Mouse (Mus musculus) liver, embryonic 14.5 days (tissue): ENCODE data around the gene Zbtb3. TPM values are rescaled to one million over a fixed set of nuclear protein-coding genes. Genes with fewer than 3 reads are reported as not detected.

ENCODE experiments used
- ATAC-seq: fragments of 200-750 bp; cut with Nextera tagmentation; 2 replicates; pipeline ENCODE4 v1.8.0; 2017; ENCODE audit warnings: moderate number of reproducible peaks, mild to moderate bottlenecking, moderate library complexity; ENCODE audit not compliant: insufficient read depth
- DNase-seq, 3 experiments: peaks; one replicate each; pipeline ENCODE4 v3.0.0-alpha.2; 2012 to 2013; ENCODE audit warnings: low read depth in 3 of 3, low spot score in 3 of 3
- H3K27ac ChIP-seq: fragments of 300-500 bp; sonication (generic); 2 replicates; pipeline ENCODE4 v1.5.1; 2014; ENCODE audit warnings: moderate library complexity, mild to moderate bottlenecking, control low read depth, inconsistent platforms
- H3K27me3 ChIP-seq: fragments of 300-500 bp; sonication (generic); 2 replicates; pipeline ENCODE4 v1.6.1; 2014; ENCODE audit warnings: mild to moderate bottlenecking, low read length, moderate library complexity; ENCODE audit not compliant: control insufficient read depth, insufficient read depth
- H3K36me3 ChIP-seq: fragments of 300-500 bp; sonication (generic); replicated peaks from 2 replicates; pipeline ENCODE4 v1.6.1; 2014; ENCODE audit warnings: low read depth; ENCODE audit not compliant: control insufficient read depth, insufficient read depth
- H3K4me1 ChIP-seq, 2 experiments: fragments of 200-500 bp in 1 of 2; fragments of 300-500 bp in 1 of 2; sonication (generic) in 1 of 2; replicated peaks; 2 replicates each; pipeline ENCODE4 v1.6.1; 2012 to 2014; ENCODE audit warnings: antibody characterized with exemption in 1 of 2, inconsistent platforms in 1 of 2, low read length in 1 of 2; ENCODE audit not compliant: control insufficient read depth in 2 of 2, insufficient read depth in 2 of 2
- H3K4me2 ChIP-seq: fragments of 300-500 bp; sonication (generic); 2 replicates; pipeline ENCODE4 v1.6.1; 2014; ENCODE audit warnings: low read depth, mild to moderate bottlenecking, control low read depth, moderate library complexity
- H3K4me3 ChIP-seq, 2 experiments: fragments of 200-500 bp in 1 of 2; fragments of 300-500 bp in 1 of 2; sonication (generic) in 1 of 2; 2 replicates each; pipeline ENCODE4 v1.5.1; 2012 to 2014; ENCODE audit warnings: low read depth in 2 of 2, low read length in 2 of 2, mild to moderate bottlenecking in 2 of 2, control low read depth in 1 of 2, inconsistent platforms in 1 of 2, moderate library complexity in 1 of 2; ENCODE audit not compliant: insufficient read depth in 1 of 2
- H3K9ac ChIP-seq: fragments of 300-500 bp; sonication (generic); replicated peaks from 2 replicates; pipeline ENCODE4 v1.6.1; 2014; ENCODE audit warnings: mild to moderate bottlenecking, control low read depth, moderate library complexity
- H3K9me3 ChIP-seq: fragments of 300-500 bp; sonication (generic); 2 replicates; pipeline ENCODE4 v1.6.1; 2016; ENCODE audit warnings: low read length, mixed read lengths; ENCODE audit not compliant: control insufficient read depth
- CTCF ChIP-seq: IDR thresholded peaks from 2 replicates; pipeline ENCODE4 v1.5.1; 2016; ENCODE audit warnings: antibody characterized with exemption, low read depth, control low read depth
- EP300 ChIP-seq: IDR thresholded peaks from 2 replicates; pipeline ENCODE4 v1.6.1; 2016; ENCODE audit warnings: antibody characterized with exemption, low read depth
- WGBS: fragments of 180-500 bp; shearing (Covaris S2); extraction: QIAGEN DNeasy Blood & Tissue Kit; methylation state at CpG from one replicate; pipeline ENCODE4 v1.1.7; 2014; ENCODE audit not compliant: insufficient replicate concordance; 5-methylcytosine and 5-hydroxymethylcytosine counted together
- polyA plus RNA-seq, 2 experiments: library from polyadenylated mRNA; depleted of rRNA in 1 of 2; stranded (reverse) in 1 of 2; unstranded in 1 of 2; fragments of >200 nt; fragmentation: Nextera tagmentation in 1 of 2; extraction: Ambion mirVana in 1 of 2; gene quantifications; 2 replicates each; pipeline versions ENCODE4 v1.2.1 to v1.2.3; 2012 to 2014

The Zbtb3 gene
- polyA plus RNA-seq, 2 experiments: 0.98 to 1.5 TPM

- H3K27me3 ChIP-seq: no peaks in the 10 kb centered on the region
- no peak overlapping the region for H3K4me2 ChIP-seq
- no peak overlapping the region for H3K27ac ChIP-seq
- TF ChIP-seq EP300 (no peak), CTCF (peak; percentile 42; the same call in 1 of the 2 replicates)
- 40% methylated on average over 7 of the region's 7 CpGs for WGBS
- H3K36me3 ChIP-seq: peaks cover 3% of the 10 kb centered on the region
- 0 out of 4 replicates have a peak, but pooled peaks cover 0 to 4% of the 10 kb centered on the region in 2 experiments for H3K4me1 ChIP-seq
- no peak overlapping the region for H3K9ac ChIP-seq
- H3K9me3 ChIP-seq: no peaks in the 10 kb centered on the region
- DNase-seq (no peak), ATAC-seq (no peak)
- no peak overlapping the region for H3K4me3 ChIP-seq
Measured at GRCm38 (mm10) chr19:8851639-8852038, 49.3 kb downstream of the Zbtb3 start.

- Histone ChIP-seq H3K27ac (no peak overlapping the region), H3K9ac (no peak overlapping the region), H3K4me2 (no peak overlapping the region), H3K4me1 (0 out of 4 replicates have a peak, but pooled peaks cover 0 to 4% of the 10 kb centered on the region in 2 experiments), H3K36me3 (no peaks in the 10 kb centered on the region; the same call in 1 of the 2 replicates), H3K9me3 (no peaks in the 10 kb centered on the region), H3K27me3 (no peaks in the 10 kb centered on the region), H3K4me3 (no peak overlapping the region)
- TF ChIP-seq CTCF (no peak), EP300 (no peak)
- no peak for DNase-seq
- WGBS: 57% methylated on average over 10 of the region's 10 CpGs
- no peak for ATAC-seq
Measured at GRCm38 (mm10) chr19:8852236-8852928, 50.0 kb downstream of the Zbtb3 start.

GRCm38 (mm10) chr19:8853117-8853516, 50.8 kb downstream of the Zbtb3 start:
- no peak overlapping the region for H3K4me3 ChIP-seq
- no peak for DNase-seq
- no peaks in the 10 kb centered on the region for H3K9me3 ChIP-seq
- TF ChIP-seq CTCF (no peak), EP300 (no peak)
- H3K9ac ChIP-seq: no peak overlapping the region
- no peaks in the 10 kb centered on the region for H3K27me3 ChIP-seq
- no peaks in the 10 kb centered on the region for H3K36me3 ChIP-seq
- 0 out of 4 replicates have a peak, but pooled peaks cover 0 to 4% of the 10 kb centered on the region in 2 experiments for H3K4me1 ChIP-seq
- H3K27ac ChIP-seq: no peak overlapping the region
- no peak overlapping the region for H3K4me2 ChIP-seq
- no peak for ATAC-seq
- WGBS: 73% methylated on average over 3 of the region's 3 CpGs

Other genes starting within 250 kb of the Zbtb3 start
Only the 30 nearest of the 33 such genes appear.
- gene Chrm1, start 138.8 kb upstream of the Zbtb3 start, polyA plus RNA-seq (2012; rRNA removed): under 0.01 and 0.01 TPM in 2 replicates
- not detected in 2 replicates for gene Chrm1, start 138.8 kb upstream of the Zbtb3 start, polyA plus RNA-seq (2014; fragmentation: Nextera tagmentation; extraction: Ambion mirVana)
- gene Slc3a2, start 79.2 kb upstream of the Zbtb3 start, polyA plus RNA-seq (2012; rRNA removed): 78.4 and 82.2 TPM in 2 replicates
- 88.5 and 89.1 TPM in 2 replicates for gene Slc3a2, start 79.2 kb upstream of the Zbtb3 start, polyA plus RNA-seq (2014; fragmentation: Nextera tagmentation; extraction: Ambion mirVana)
- gene Wdr74, start 66.7 kb upstream of the Zbtb3 start, polyA plus RNA-seq (2012; rRNA removed): 27.7 and 34.1 TPM in 2 replicates
- 51.6 and 57.6 TPM in 2 replicates for gene Wdr74, start 66.7 kb upstream of the Zbtb3 start, polyA plus RNA-seq (2014; fragmentation: Nextera tagmentation; extraction: Ambion mirVana)
- gene 1700092M07Rik, start 61.8 kb upstream of the Zbtb3 start, polyA plus RNA-seq (2012; rRNA removed): 0.65 and 0.78 TPM in 2 replicates
- gene 1700092M07Rik, start 61.8 kb upstream of the Zbtb3 start, polyA plus RNA-seq (2014; fragmentation: Nextera tagmentation; extraction: Ambion mirVana): 0.34 and 0.63 TPM in 2 replicates
- gene Stx5a, start 61.1 kb upstream of the Zbtb3 start, polyA plus RNA-seq (2012; rRNA removed): 29.9 and 32.0 TPM in 2 replicates
- gene Stx5a, start 61.1 kb upstream of the Zbtb3 start, polyA plus RNA-seq (2014; fragmentation: Nextera tagmentation; extraction: Ambion mirVana): 36.7 and 36.9 TPM in 2 replicates
- 66.2 and 90.9 TPM in 2 replicates for gene Nxf1, start 45.5 kb upstream of the Zbtb3 start, polyA plus RNA-seq (2012; rRNA removed)
- gene Nxf1, start 45.5 kb upstream of the Zbtb3 start, polyA plus RNA-seq (2014; fragmentation: Nextera tagmentation; extraction: Ambion mirVana): 77.4 and 84.9 TPM in 2 replicates
- gene Tmem223, start 31.6 kb upstream of the Zbtb3 start, polyA plus RNA-seq (2012; rRNA removed): 38.9 and 53.7 TPM in 2 replicates
- 61.8 and 69.6 TPM in 2 replicates for gene Tmem223, start 31.6 kb upstream of the Zbtb3 start, polyA plus RNA-seq (2014; fragmentation: Nextera tagmentation; extraction: Ambion mirVana)
- 63.0 and 70.8 TPM in 2 replicates for gene Tmem179b, start 28.1 kb upstream of the Zbtb3 start, polyA plus RNA-seq (2012; rRNA removed)
- 108 and 117 TPM in 2 replicates for gene Tmem179b, start 28.1 kb upstream of the Zbtb3 start, polyA plus RNA-seq (2014; fragmentation: Nextera tagmentation; extraction: Ambion mirVana)
- 8.3 and 10.0 TPM in 2 replicates for gene Taf6l, start 16.1 kb upstream of the Zbtb3 start, polyA plus RNA-seq (2012; rRNA removed)
- gene Taf6l, start 16.1 kb upstream of the Zbtb3 start, polyA plus RNA-seq (2014; fragmentation: Nextera tagmentation; extraction: Ambion mirVana): 7.9 and 8.1 TPM in 2 replicates
- 46.6 and 55.1 TPM in 2 replicates for gene Polr2g, start 4.0 kb upstream of the Zbtb3 start, polyA plus RNA-seq (2012; rRNA removed)
- 72.8 and 79.7 TPM in 2 replicates for gene Polr2g, start 4.0 kb upstream of the Zbtb3 start, polyA plus RNA-seq (2014; fragmentation: Nextera tagmentation; extraction: Ambion mirVana)
- 11.4 and 16.9 TPM in 2 replicates for gene Ttc9c, start 16.8 kb downstream of the Zbtb3 start, polyA plus RNA-seq (2012; rRNA removed)
- 17.1 and 18.0 TPM in 2 replicates for gene Ttc9c, start 16.8 kb downstream of the Zbtb3 start, polyA plus RNA-seq (2014; fragmentation: Nextera tagmentation; extraction: Ambion mirVana)
- 20.5 and 39.5 TPM in 2 replicates for gene Hnrnpul2, start 17.5 kb downstream of the Zbtb3 start, polyA plus RNA-seq (2012; rRNA removed)
- gene Hnrnpul2, start 17.5 kb downstream of the Zbtb3 start, polyA plus RNA-seq (2014; fragmentation: Nextera tagmentation; extraction: Ambion mirVana): 2.8 TPM in 2 replicates
- 1.3 TPM in 1 of 2 replicates, not detected in the other for gene AC129217.1, start 27.2 kb downstream of the Zbtb3 start, polyA plus RNA-seq (2012; rRNA removed)
- gene AC129217.1, start 27.2 kb downstream of the Zbtb3 start, polyA plus RNA-seq (2014; fragmentation: Nextera tagmentation; extraction: Ambion mirVana): not detected in 2 replicates
- gene Bscl2, start 34.9 kb downstream of the Zbtb3 start, polyA plus RNA-seq (2012; rRNA removed): 19.7 and 26.5 TPM in 2 replicates
- gene Bscl2, start 34.9 kb downstream of the Zbtb3 start, polyA plus RNA-seq (2014; fragmentation: Nextera tagmentation; extraction: Ambion mirVana): 23.6 and 25.2 TPM in 2 replicates
- 0.04 and 0.22 TPM in 2 replicates for gene Gng3, start 36.6 kb downstream of the Zbtb3 start, polyA plus RNA-seq (2012; rRNA removed)
- 0.14 TPM in 2 replicates for gene Gng3, start 36.6 kb downstream of the Zbtb3 start, polyA plus RNA-seq (2014; fragmentation: Nextera tagmentation; extraction: Ambion mirVana)
- gene Lrrn4cl, start 48.2 kb downstream of the Zbtb3 start, polyA plus RNA-seq (2012; rRNA removed): 0.10 and 0.12 TPM in 2 replicates
- gene Lrrn4cl, start 48.2 kb downstream of the Zbtb3 start, polyA plus RNA-seq (2014; fragmentation: Nextera tagmentation; extraction: Ambion mirVana): not detected in 2 replicates
- 32.0 and 61.2 TPM in 2 replicates for gene Ubxn1, start 68.9 kb downstream of the Zbtb3 start, polyA plus RNA-seq (2012; rRNA removed)
- 87.3 and 92.4 TPM in 2 replicates for gene Ubxn1, start 68.9 kb downstream of the Zbtb3 start, polyA plus RNA-seq (2014; fragmentation: Nextera tagmentation; extraction: Ambion mirVana)
- gene Uqcc3, start 78.4 kb downstream of the Zbtb3 start, polyA plus RNA-seq (2012; rRNA removed): 18.5 and 22.2 TPM in 2 replicates
- gene Uqcc3, start 78.4 kb downstream of the Zbtb3 start, polyA plus RNA-seq (2014; fragmentation: Nextera tagmentation; extraction: Ambion mirVana): 28.3 and 35.3 TPM in 2 replicates
- gene Lbhd1, start 81.2 kb downstream of the Zbtb3 start, polyA plus RNA-seq (2012; rRNA removed): 3.1 and 3.7 TPM in 2 replicates
- gene Lbhd1, start 81.2 kb downstream of the Zbtb3 start, polyA plus RNA-seq (2014; fragmentation: Nextera tagmentation; extraction: Ambion mirVana): 43.7 and 47.7 TPM in 2 replicates
- gene Gm49403, start 81.4 kb downstream of the Zbtb3 start, polyA plus RNA-seq (2012; rRNA removed): not detected in 2 replicates
- not detected in 2 replicates for gene Gm49403, start 81.4 kb downstream of the Zbtb3 start, polyA plus RNA-seq (2014; fragmentation: Nextera tagmentation; extraction: Ambion mirVana)
- 36.7 and 52.7 TPM in 2 replicates for gene 1810009A15Rik, start 86.3 kb downstream of the Zbtb3 start, polyA plus RNA-seq (2012; rRNA removed)
- 65.0 and 70.8 TPM in 2 replicates for gene 1810009A15Rik, start 86.3 kb downstream of the Zbtb3 start, polyA plus RNA-seq (2014; fragmentation: Nextera tagmentation; extraction: Ambion mirVana)
- 0.13 TPM in 1 of 2 replicates, not detected in the other for gene Gm49416, start 86.4 kb downstream of the Zbtb3 start, polyA plus RNA-seq (2012; rRNA removed)
- gene Gm49416, start 86.4 kb downstream of the Zbtb3 start, polyA plus RNA-seq (2014; fragmentation: Nextera tagmentation; extraction: Ambion mirVana): not detected in 2 replicates
- gene Ints5, start 90.5 kb downstream of the Zbtb3 start, polyA plus RNA-seq (2012; rRNA removed): 12.2 and 14.4 TPM in 2 replicates
- 14.7 and 16.3 TPM in 2 replicates for gene Ints5, start 90.5 kb downstream of the Zbtb3 start, polyA plus RNA-seq (2014; fragmentation: Nextera tagmentation; extraction: Ambion mirVana)
- 48.7 and 52.2 TPM in 2 replicates for gene Ganab, start 95.5 kb downstream of the Zbtb3 start, polyA plus RNA-seq (2012; rRNA removed)
- 33.7 and 37.0 TPM in 2 replicates for gene Ganab, start 95.5 kb downstream of the Zbtb3 start, polyA plus RNA-seq (2014; fragmentation: Nextera tagmentation; extraction: Ambion mirVana)
- gene B3gat3, start 117.8 kb downstream of the Zbtb3 start, polyA plus RNA-seq (2012; rRNA removed): 23.1 and 26.6 TPM in 2 replicates
- 15.4 and 15.8 TPM in 2 replicates for gene B3gat3, start 117.8 kb downstream of the Zbtb3 start, polyA plus RNA-seq (2014; fragmentation: Nextera tagmentation; extraction: Ambion mirVana)
- gene Rom1, start 126.8 kb downstream of the Zbtb3 start, polyA plus RNA-seq (2012; rRNA removed): 2.6 and 2.8 TPM in 2 replicates
- gene Rom1, start 126.8 kb downstream of the Zbtb3 start, polyA plus RNA-seq (2014; fragmentation: Nextera tagmentation; extraction: Ambion mirVana): 1.4 and 1.8 TPM in 2 replicates
- gene Eml3, start 127.0 kb downstream of the Zbtb3 start, polyA plus RNA-seq (2012; rRNA removed): 10.9 and 11.0 TPM in 2 replicates
- gene Eml3, start 127.0 kb downstream of the Zbtb3 start, polyA plus RNA-seq (2014; fragmentation: Nextera tagmentation; extraction: Ambion mirVana): 5.6 and 7.8 TPM in 2 replicates
- gene Mta2, start 139.3 kb downstream of the Zbtb3 start, polyA plus RNA-seq (2012; rRNA removed): 18.9 and 23.0 TPM in 2 replicates
- 18.5 and 22.8 TPM in 2 replicates for gene Mta2, start 139.3 kb downstream of the Zbtb3 start, polyA plus RNA-seq (2014; fragmentation: Nextera tagmentation; extraction: Ambion mirVana)
- gene Tut1, start 151.3 kb downstream of the Zbtb3 start, polyA plus RNA-seq (2012; rRNA removed): 9.3 and 9.5 TPM in 2 replicates
- gene Tut1, start 151.3 kb downstream of the Zbtb3 start, polyA plus RNA-seq (2014; fragmentation: Nextera tagmentation; extraction: Ambion mirVana): 10.0 and 11.5 TPM in 2 replicates
- 120 and 178 TPM in 2 replicates for gene Eef1g, start 164.5 kb downstream of the Zbtb3 start, polyA plus RNA-seq (2012; rRNA removed)
- gene Eef1g, start 164.5 kb downstream of the Zbtb3 start, polyA plus RNA-seq (2014; fragmentation: Nextera tagmentation; extraction: Ambion mirVana): 183 and 201 TPM in 2 replicates